Mouse (Mus musculus) ES-E14 (cell line): ENCODE measurements at regions not wholly inside any gene's neighbourhood (a gene's known extent, or its start where the extent isn't known, plus 50 kb on each side); places are given as distances from the start of the nearest gene placed in this dataset.

Source experiments
- CHD2 ChIP-seq: IDR thresholded peaks from 2 replicates; pipeline ENCODE4 v1.6.1; 2014; ENCODE audit warnings: mild to moderate bottlenecking, low read depth, low read length, inconsistent platforms
- HCFC1 ChIP-seq: IDR thresholded peaks from 2 replicates; pipeline ENCODE4 v1.6.1; 2012; ENCODE audit warnings: low read length, inconsistent platforms, borderline replicate concordance; ENCODE audit not compliant: insufficient read depth
- MAFK ChIP-seq: IDR thresholded peaks from 2 replicates; pipeline ENCODE4 v1.6.1; 2014; ENCODE audit warnings: mild to moderate bottlenecking, low read depth, low read length, inconsistent platforms; ENCODE audit not compliant: insufficient read depth

- TF ChIP-seq MAFK (no peak), CHD2 (no peak), HCFC1 (no peak)
Observed at GRCm38 (mm10) chr5:9869091-9869490, 144.1 kb upstream of the Grm3 start.
